Mouse (Mus musculus) E14TG2a.4 (cell line): ENCODE measurements around the gene Tchp.

Experiments used
- CTCF ChIP-seq: conservative IDR thresholded peaks from 2 replicates; pipeline ENCODE4 v1.5.1; 2014; ENCODE audit warnings: low read length
- POU5F1 ChIP-seq: IDR thresholded peaks from 2 replicates; pipeline ENCODE4 v1.6.1; 2014; ENCODE audit warnings: low read length, borderline replicate concordance

DNA sequence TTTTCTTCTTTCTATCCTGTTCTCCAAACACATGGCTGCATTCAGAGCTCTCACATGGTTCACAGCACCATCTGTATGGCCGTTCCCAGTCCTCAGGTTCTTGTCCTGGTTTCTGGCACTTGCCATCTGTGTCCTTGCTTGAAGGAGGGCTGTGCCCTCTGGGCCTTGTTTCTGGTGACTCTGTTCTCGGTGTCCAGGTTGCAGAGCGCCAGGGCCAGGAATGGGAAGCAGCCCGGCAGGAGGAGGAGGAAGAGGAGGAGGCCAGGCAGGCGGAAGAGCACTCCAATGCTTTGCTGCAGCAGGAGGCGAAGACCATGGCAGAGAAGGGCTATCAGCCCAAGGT is 12.3 kb downstream of the Tchp start:
- TF ChIP-seq CTCF: no peak
- no peak for TF ChIP-seq POU5F1
